Mouse (Mus musculus) kidney, adult 2 months (tissue): Measurements from ENCODE around the gene Spaca9.

ENCODE experiments used
- CTCF ChIP-seq: fragments of 200-500 bp; conservative IDR thresholded peaks from 2 replicates; pipeline ENCODE4 v1.5.1; 2011; ENCODE audit warnings: low read depth, mild to moderate bottlenecking, control low read depth, low read length, moderate library complexity, mixed read lengths; ENCODE audit not compliant: insufficient read depth, insufficient read length
- POLR2A ChIP-seq: fragments of 200-500 bp; IDR thresholded peaks from one replicate; pipeline ENCODE4 v1.6.1; 2011; ENCODE audit warnings: low read depth, low read length, control low read depth

DNA sequence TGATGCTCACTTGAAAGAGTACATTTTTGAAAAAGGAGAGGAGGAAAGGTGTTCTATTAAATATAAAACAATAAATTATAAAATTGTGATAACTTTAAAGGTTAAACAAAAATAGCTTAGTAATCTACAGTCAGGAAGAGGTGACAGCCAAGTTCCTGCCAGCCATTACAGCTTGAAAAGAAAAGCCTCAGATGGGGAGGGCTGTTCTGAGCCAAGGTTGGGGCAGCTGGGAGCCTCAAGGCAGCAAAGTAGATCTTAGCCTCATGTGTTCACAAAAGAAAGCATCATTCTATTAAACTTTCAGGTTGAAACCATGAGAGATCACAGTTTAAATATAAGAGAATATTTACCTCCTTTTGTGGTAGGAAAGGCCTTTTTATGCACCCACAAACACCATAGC lies 31.1 kb upstream of the Spaca9 start:
- TF ChIP-seq POLR2A: no peak
- TF ChIP-seq CTCF: no peak
